Comparison of ENCODE assay signal across 9 mouse cellular contexts in the genomic region with DNA sequence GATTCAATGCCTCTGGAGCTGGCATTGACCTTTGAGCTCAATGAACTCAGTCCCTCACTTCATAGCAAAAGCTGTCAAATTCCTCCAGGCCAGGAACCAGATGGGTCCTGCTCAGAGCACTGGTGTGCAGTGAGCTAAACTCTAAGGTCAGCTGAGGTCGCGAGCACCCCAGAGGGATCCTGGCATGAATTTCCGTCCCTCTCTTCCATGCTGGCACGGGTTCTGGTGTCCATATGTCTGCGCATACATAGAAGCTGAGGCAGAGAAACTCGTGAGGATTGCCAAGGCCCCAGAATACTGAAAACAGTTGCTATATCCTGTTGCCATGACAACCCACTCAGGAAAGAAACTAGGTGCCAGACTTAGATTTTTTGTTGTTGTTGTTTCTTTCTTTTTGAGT.
DNase-seq lines count a peak whose midpoint lies in the region; ATAC-seq lines count a peak whose summit lies in the region.
"Had no signal": no experiment of that assay in that cellular context is flagged by ENCODE, and none has a peak within 500 bp of the region (broad histone marks: within the 10 kb centered on the region; RNA-seq: fewer than 3 reads in every experiment).

No protein-coding gene starts in this region.

- H3K4me1 ChIP-seq in hindbrain, embryonic 14.5 days (replicated peaks; ENCODE audit: control insufficient read depth, insufficient read depth, low read length): peaks cover 6% of the 10 kb centered on the region; the same call in 1 of the 2 replicates

- no peak overlapping the region for H3K27ac ChIP-seq in hindbrain, embryonic 14.5 days
- H3K27ac ChIP-seq: macrophage had no signal

- no peaks in the 10 kb centered on the region for H3K27me3 ChIP-seq in hindbrain, embryonic 14.5 days (ENCODE audit: control insufficient read depth, insufficient read depth, low read length)

- H3K4me3 ChIP-seq in hindbrain, embryonic 14.5 days (replicated peaks; ENCODE audit: low read length): no peak overlapping the region

- no peaks in the 10 kb centered on the region for H3K36me3 ChIP-seq in hindbrain, embryonic 14.5 days (replicated peaks; ENCODE audit: control insufficient read depth, insufficient read depth)

- H3K9me3 ChIP-seq in hindbrain, embryonic 14.5 days (ENCODE audit: control insufficient read depth, low read length): no peaks in the 10 kb centered on the region

- DNase-seq in brain, adult 2 months (ENCODE audit: low read depth, low spot score): peak; percentile 98
- DNase-seq in cerebellum, postnatal 14 days: peak; percentile 96 to 99
- peak; percentile 58 for DNase-seq in hindbrain, embryonic 14.5 days (ENCODE audit: low spot score)
- peak; percentile 82 to 92 for DNase-seq in left cerebral cortex, adult 9 months (ENCODE audit: low spot score in 2 of 2)
- peak; percentile 94 for DNase-seq in telencephalon, adult 2 months (ENCODE audit: low read depth, low spot score)
- no peak for DNase-seq in thymus, postnatal 10 days (ENCODE audit: low spot score in 2 of 2)
- DNase-seq in MN1 (ENCODE audit: low spot score): no peak

- ATAC-seq in hindbrain, embryonic 14.5 days (ENCODE audit: low FRiP score): peak; percentile 68; the same call in 1 of the 2 replicates
- ATAC-seq in inflammation-experienced regulatory T-cells, adult 6 months: no peak

- no peak overlapping the region for H3K9ac ChIP-seq in hindbrain, embryonic 14.5 days

- WGBS in hindbrain, embryonic 14.5 days: 44% methylated on average over 6 of the region's 6 CpGs

- no peak overlapping the region for H3K4me2 ChIP-seq in hindbrain, embryonic 14.5 days (replicated peaks)

Comparison
In these comparisons a context has a peak if more than half of its experiments do, and no peak if none do; other contexts are left out.
1. DNase-seq: peak in brain, adult 2 months (single experiment), cerebellum, postnatal 14 days (2 of 2), hindbrain, embryonic 14.5 days (single experiment), left cerebral cortex, adult 9 months (2 of 2) and telencephalon, adult 2 months (single experiment); none in thymus, postnatal 10 days (0 of 2) and MN1 (single experiment).